Mouse (Mus musculus) hindbrain, embryonic 10.5 days (tissue): Measurements from ENCODE around the gene Tas2r121. TPM values are rescaled to one million over a fixed set of nuclear protein-coding genes. Genes with fewer than 3 reads are reported as not detected.
"Not testable (repeated sequence)": the region's sequence is repeated elsewhere in the genome, so short reads cannot be mapped to it uniquely, and the experiment has no call there.

Experiments used
- DNase-seq: peaks from one replicate; pipeline ENCODE4 v3.0.0-alpha.2; 2017; ENCODE audit warnings: low spot score
- H3K27ac ChIP-seq: fragments of 300-500 bp; sonication (generic); 2 replicates; pipeline ENCODE4 v1.5.1; 2016; ENCODE audit warnings: mild to moderate bottlenecking, moderate library complexity
- H3K27me3 ChIP-seq: fragments of 300-500 bp; sonication (generic); 2 replicates; pipeline ENCODE4 v1.6.1; 2016; ENCODE audit warnings: mild to moderate bottlenecking; ENCODE audit not compliant: poor library complexity, insufficient read depth, severe bottlenecking
- H3K36me3 ChIP-seq: fragments of 300-500 bp; sonication (generic); 2 replicates; pipeline ENCODE4 v1.6.1; 2016; ENCODE audit warnings: mild to moderate bottlenecking, moderate library complexity
- H3K4me1 ChIP-seq: fragments of 300-500 bp; sonication (generic); replicated peaks from 2 replicates; pipeline ENCODE4 v1.6.1; 2016; ENCODE audit warnings: mild to moderate bottlenecking
- H3K4me3 ChIP-seq: fragments of 300-500 bp; sonication (generic); 2 replicates; pipeline ENCODE4 v1.5.1; 2016; ENCODE audit warnings: mild to moderate bottlenecking, moderate library complexity
- H3K9me3 ChIP-seq: fragments of 300-500 bp; sonication (generic); 2 replicates; pipeline ENCODE4 v1.6.1; 2016; ENCODE audit warnings: mild to moderate bottlenecking, moderate library complexity
- WGBS: fragments of 180-500 bp; shearing (Covaris S2); methylation state at CpG from one replicate; pipeline ENCODE4 v1.1.7; 2016; 5-methylcytosine and 5-hydroxymethylcytosine counted together
- polyA plus RNA-seq: library from polyadenylated mRNA; unstranded; fragments of >200 nt; fragmentation: Nextera tagmentation; extraction: Ambion mirVana; gene quantifications from 2 replicates; pipeline ENCODE4 v1.2.1, GENCODE M21; 2016

The Tas2r121 gene
- polyA plus RNA-seq = not detected in 2 replicates

DNA sequence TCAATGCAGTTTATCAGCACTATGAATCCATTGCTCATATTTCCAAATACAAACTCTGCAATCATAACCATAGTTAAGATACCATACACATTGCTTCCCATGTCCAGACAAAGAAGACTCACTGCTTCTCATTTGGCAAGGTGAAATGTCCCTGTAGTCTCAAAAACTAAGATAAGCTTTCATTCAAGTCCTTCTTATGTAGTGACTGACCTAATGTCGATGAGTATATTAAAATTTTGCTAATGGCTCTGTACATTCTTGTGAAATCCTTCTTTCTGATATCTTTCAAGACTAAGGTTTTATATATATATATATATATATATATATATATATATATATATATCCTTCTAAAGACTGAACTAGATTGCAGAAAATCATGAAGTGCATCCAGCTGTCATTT is at the start of gene Tas2r121:
Tas2r121 (minus strand) TSS at position 101 of the 400 bp plus-strand sequence.
- H3K27me3 ChIP-seq = no peaks in the 10 kb centered on the region
- H3K4me1 ChIP-seq = no peaks in the 10 kb centered on the region
- no peaks in the 10 kb centered on the region for H3K9me3 ChIP-seq
- no peaks in the 10 kb centered on the region for H3K36me3 ChIP-seq
- no peak within 1 kb of the TSS for H3K4me3 ChIP-seq
- 83% methylated on average over 1 of the region's 1 CpGs for WGBS
- DNase-seq = no peak
- H3K27ac ChIP-seq = no peak within 1 kb of the TSS

DNA sequence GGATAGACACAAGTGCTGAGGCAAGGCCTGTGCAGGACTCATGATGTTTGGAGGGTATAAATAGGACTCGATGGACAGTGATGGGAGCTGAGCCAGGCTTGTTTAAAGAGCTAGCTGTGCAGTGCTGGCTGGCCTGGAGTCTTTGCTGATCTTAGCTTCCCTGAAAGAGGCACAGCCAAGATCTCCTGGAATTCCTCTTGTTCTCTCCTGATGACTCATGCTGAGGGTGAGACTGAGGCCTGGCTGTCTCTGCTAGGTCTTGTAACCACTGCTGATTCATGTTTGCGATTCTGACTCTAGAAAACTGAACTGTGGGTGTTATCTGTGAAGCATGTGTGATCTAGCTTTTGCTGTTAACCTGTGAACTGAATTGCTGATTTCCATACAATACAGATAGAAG is 49.4 kb upstream of the Tas2r121 start:
- H3K9me3 ChIP-seq = no peaks in the 10 kb centered on the region
- no peaks in the 10 kb centered on the region for H3K36me3 ChIP-seq
- no peaks in the 10 kb centered on the region for H3K4me1 ChIP-seq
- H3K27me3 ChIP-seq = no peaks in the 10 kb centered on the region
- no peak overlapping the region for H3K4me3 ChIP-seq
- 85% methylated on average over 2 of the region's 2 CpGs for WGBS
- DNase-seq = no peak
- H3K27ac ChIP-seq = no peak overlapping the region

DNA sequence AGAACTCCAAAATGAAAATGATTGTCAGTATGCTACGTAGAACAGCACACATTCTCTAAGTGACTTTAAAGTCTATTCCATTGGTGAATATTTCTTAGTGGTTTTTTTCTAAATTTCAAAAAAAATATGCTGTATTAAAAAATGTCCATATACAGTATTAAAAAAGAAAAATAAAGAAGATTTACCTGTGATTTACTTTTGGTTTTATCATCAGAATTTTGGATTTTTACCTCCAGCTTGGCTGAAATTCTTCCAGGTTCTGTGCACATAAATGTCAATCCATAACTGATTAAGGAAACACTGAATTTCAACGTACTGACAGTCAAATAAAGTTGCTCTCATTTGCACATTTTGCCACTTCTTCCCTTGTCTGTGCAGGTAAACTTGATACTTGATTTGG is 37.1 kb upstream of the Tas2r121 start, which contains the start of gene Tas2r115:
Tas2r115 (minus strand) TSS at position 101 of the 400 bp plus-strand sequence.
- Histone ChIP-seq H3K4me1 (no peaks in the 10 kb centered on the region), H3K9me3 (no peaks in the 10 kb centered on the region), H3K4me3 (no peak within 1 kb of the TSS), H3K27me3 (no peaks in the 10 kb centered on the region), H3K27ac (no peak within 1 kb of the TSS), H3K36me3 (no peaks in the 10 kb centered on the region)
- no peak for DNase-seq
- WGBS = 81% methylated on average over 2 of the region's 2 CpGs

DNA sequence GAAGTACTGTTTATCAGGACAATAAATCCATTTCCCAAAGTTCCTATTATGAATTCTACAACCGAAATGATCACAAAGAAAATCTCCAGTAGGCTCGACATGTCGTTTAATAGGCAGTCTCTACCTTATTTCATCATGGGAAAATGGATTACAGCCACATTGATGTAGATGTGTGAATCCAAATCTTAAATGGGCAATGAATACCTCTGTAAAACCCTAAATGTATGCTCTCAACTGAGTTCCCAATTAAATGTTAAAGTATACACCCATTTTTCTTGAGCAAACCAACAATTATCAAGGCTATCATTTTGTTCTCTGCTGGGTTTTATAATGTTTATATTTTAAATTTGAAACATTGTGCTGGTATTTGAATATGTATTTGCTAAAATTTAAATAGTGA is 11.0 kb upstream of the Tas2r121 start, which contains the start of gene Tas2r122:
Tas2r122 (minus strand) TSS at position 101 of the 400 bp plus-strand sequence.
- Histone ChIP-seq H3K9me3 (0 out of 2 replicates have a peak, but pooled peaks cover 3% of the 10 kb centered on the region), H3K4me3 (no peak within 1 kb of the TSS), H3K36me3 (no peaks in the 10 kb centered on the region), H3K27me3 (no peaks in the 10 kb centered on the region), H3K27ac (no peak within 1 kb of the TSS), H3K4me1 (no peaks in the 10 kb centered on the region)
- DNase-seq = no peak
- WGBS = 84% methylated on average over 3 of the region's 3 CpGs

DNA sequence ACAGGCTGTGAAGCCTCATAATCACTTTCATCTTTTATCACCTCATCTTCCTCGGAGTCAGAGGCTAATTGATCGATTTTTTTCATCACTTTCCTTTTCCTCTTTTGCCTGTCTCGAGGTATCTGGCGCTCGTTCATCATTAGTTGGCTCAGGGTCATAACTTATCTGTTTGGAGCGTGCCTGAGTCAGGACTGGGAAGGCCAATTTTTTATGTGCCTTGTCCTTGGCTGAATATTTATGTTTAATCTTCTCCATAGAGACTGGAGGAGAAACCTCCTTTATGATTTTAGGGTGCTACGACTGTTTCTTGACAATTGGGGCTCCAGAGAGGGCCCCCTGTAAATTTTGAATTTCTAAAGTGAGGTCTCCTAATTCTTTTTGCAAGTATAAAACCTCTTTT is 9.2 kb downstream of the Tas2r121 start:
- not testable (repeated sequence) for H3K4me3 ChIP-seq, H3K27ac ChIP-seq, H3K27me3 ChIP-seq, DNase-seq, H3K36me3 ChIP-seq, H3K9me3 ChIP-seq, H3K4me1 ChIP-seq
- 90% methylated on average over 7 of the region's 7 CpGs for WGBS

DNA sequence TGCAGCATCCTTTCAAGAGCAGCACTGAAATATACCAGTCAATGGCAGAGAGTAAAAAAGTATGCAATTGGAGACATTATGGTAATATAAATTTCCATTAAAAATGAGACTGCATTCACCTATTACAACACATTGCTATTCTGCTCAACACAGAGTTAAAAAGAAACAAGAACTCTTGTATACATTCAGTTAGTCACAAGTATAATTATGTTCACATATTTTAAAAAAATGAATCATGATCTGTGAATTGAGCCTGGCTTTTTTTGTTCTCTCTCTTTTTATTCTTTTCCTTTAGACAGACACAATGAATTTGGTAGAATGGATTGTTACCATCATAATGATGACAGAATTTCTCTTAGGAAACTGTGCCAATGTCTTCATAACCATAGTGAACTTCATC is 44.2 kb downstream of the Tas2r121 start, which contains the start of gene Tas2r120:
Tas2r120 (plus strand) TSS at position 301 of the 400 bp plus-strand sequence.
- no peaks in the 10 kb centered on the region for H3K4me1 ChIP-seq
- H3K27ac ChIP-seq = no peak within 1 kb of the TSS
- H3K27me3 ChIP-seq = no peaks in the 10 kb centered on the region
- no peak for DNase-seq
- no peaks in the 10 kb centered on the region for H3K9me3 ChIP-seq
- no peaks in the 10 kb centered on the region for H3K36me3 ChIP-seq
- no peak within 1 kb of the TSS for H3K4me3 ChIP-seq

DNA sequence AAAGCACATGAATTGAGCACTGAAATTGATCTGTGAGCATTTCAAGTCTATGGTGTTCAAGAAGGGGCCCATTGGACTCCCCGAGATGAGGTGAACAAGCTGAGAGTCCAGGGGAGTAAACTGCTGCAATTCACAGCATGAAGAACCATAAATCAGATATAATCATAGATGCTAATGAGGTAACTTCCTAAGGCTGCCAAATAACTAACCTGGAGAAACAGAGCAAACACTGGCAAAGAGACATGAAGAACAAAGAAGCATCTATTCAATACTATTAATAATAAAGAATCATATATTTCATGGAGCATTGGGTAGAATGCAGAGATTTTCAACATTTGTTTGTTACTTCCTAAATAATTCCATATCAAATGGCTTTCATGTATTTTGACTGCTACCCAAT is 49.4 kb downstream of the Tas2r121 start, which contains the start of gene A630073D07Rik:
A630073D07Rik (minus strand) TSS at position 101 of the 400 bp plus-strand sequence.
- H3K4me3 ChIP-seq = no peak within 1 kb of the TSS
- no peak for DNase-seq
- H3K9me3 ChIP-seq = no peaks in the 10 kb centered on the region
- H3K36me3 ChIP-seq = no peaks in the 10 kb centered on the region
- H3K27me3 ChIP-seq = no peaks in the 10 kb centered on the region
- no peaks in the 10 kb centered on the region for H3K4me1 ChIP-seq
- H3K27ac ChIP-seq = no peak within 1 kb of the TSS
- 93% methylated on average over 1 of the region's 1 CpGs for WGBS

Other genes with a start within 250 kb of the Tas2r121 start
- gene Prh1, start 131.2 kb downstream of the Tas2r121 start, polyA plus RNA-seq = not detected in 2 replicates
- gene Prp2, start 105.1 kb downstream of the Tas2r121 start, polyA plus RNA-seq = not detected in 2 replicates
- gene A630073D07Rik, start 49.5 kb downstream of the Tas2r121 start, polyA plus RNA-seq = not detected in 2 replicates
- not detected in 2 replicates for gene Tas2r120, start 44.1 kb downstream of the Tas2r121 start, polyA plus RNA-seq
- gene Tas2r122, start 10.9 kb upstream of the Tas2r121 start, polyA plus RNA-seq = not detected in 2 replicates
- not detected in 2 replicates for gene Tas2r115, start 37.0 kb upstream of the Tas2r121 start, polyA plus RNA-seq
- gene Tas2r124, start 53.7 kb upstream of the Tas2r121 start, polyA plus RNA-seq = not detected in 2 replicates
- not detected in 2 replicates for gene Tas2r102, start 61.1 kb upstream of the Tas2r121 start, polyA plus RNA-seq
- not detected in 2 replicates for gene Tas2r136, start 77.2 kb upstream of the Tas2r121 start, polyA plus RNA-seq
- gene Tas2r117, start 101.8 kb upstream of the Tas2r121 start, polyA plus RNA-seq = not detected in 2 replicates
- not detected in 2 replicates for gene Tas2r123, start 146.1 kb upstream of the Tas2r121 start, polyA plus RNA-seq
- gene Tas2r116, start 154.4 kb upstream of the Tas2r121 start, polyA plus RNA-seq = not detected in 2 replicates
- not detected in 2 replicates for gene Tas2r110, start 167.0 kb upstream of the Tas2r121 start, polyA plus RNA-seq
- gene Tas2r113, start 192.0 kb upstream of the Tas2r121 start, polyA plus RNA-seq = not detected in 2 replicates
- gene Tas2r125, start 208.6 kb upstream of the Tas2r121 start, polyA plus RNA-seq = not detected in 2 replicates